Comparison of ENCODE assay signal across 1 mouse cellular context in genomic region chr5:137787151-137787928, GRCm38 (mm10).
TF ChIP-seq lines count a peak whose summit lies in the region.

Gene Mepce (minus strand): TSS chr5:137787655.
Gene Zcwpw1 (plus strand): TSS chr5:137787798.

TF ChIP-seq in MEL, 35 proteins besides CTCF, POLR2A, EP300 and RAD21 (continued from another document):
- TF ChIP-seq USF2 (IDR thresholded peaks at IDR 0.05; ENCODE audit: borderline replicate concordance in 1 of 2, insufficient read depth in 1 of 2, low read depth in 1 of 2, low read length in 2 of 2), result no peak
- peak; percentile 88 for TF ChIP-seq ETS1 (IDR thresholded peaks at IDR 0.05; ENCODE audit: low read depth, low read length)
- peak; percentile 87 for TF ChIP-seq GATA1 (IDR thresholded peaks at IDR 0.05; ENCODE audit: low read depth, low read length)
- peak; percentile 91 for TF ChIP-seq ELF1 (IDR thresholded peaks at IDR 0.05; ENCODE audit: low read depth, low read length)
- TF ChIP-seq NRF1 (IDR thresholded peaks at IDR 0.05; ENCODE audit: insufficient read depth, low read depth, low read length, poor library complexity, severe bottlenecking), result peak; percentile 96
- TF ChIP-seq BHLHE40 (IDR thresholded peaks at IDR 0.05; ENCODE audit: borderline replicate concordance, low read depth, low read length), result 0 out of 2 replicates have a peak, but pooled peaks have one; percentile 19
- TF ChIP-seq ZNF384 (IDR thresholded peaks at IDR 0.05; ENCODE audit: low read depth, low read length), result no peak
- TF ChIP-seq MAFK (IDR thresholded peaks at IDR 0.05; ENCODE audit: borderline replicate concordance, low read depth, low read length), result no peak
- TF ChIP-seq E2F4 (IDR thresholded peaks at IDR 0.05; ENCODE audit: borderline replicate concordance, low read depth, low read length), result peak; percentile 99
- TF ChIP-seq UBTF (IDR thresholded peaks at IDR 0.05; ENCODE audit: borderline replicate concordance, insufficient read depth, low read depth, low read length), result no peak
- TF ChIP-seq CHD2 (IDR thresholded peaks at IDR 0.05; ENCODE audit: low read length), result no peak; the same call in 1 of the 2 replicates
- 0 out of 2 replicates have a peak, but pooled peaks have one; percentile 10 for TF ChIP-seq MEF2A (IDR thresholded peaks at IDR 0.05; ENCODE audit: extremely low read depth, insufficient replicate concordance, low read depth, low read length, poor library complexity, severe bottlenecking)
- no peak for TF ChIP-seq MYB (IDR thresholded peaks at IDR 0.05; ENCODE audit: low read depth, low read length)
- TF ChIP-seq MAZ (IDR thresholded peaks at IDR 0.05; ENCODE audit: low read depth, low read length), result peak; percentile 96
